Mouse (Mus musculus) left cerebral cortex, adult 9 months (tissue): Measurements from ENCODE around the gene Dnajc5g.

ENCODE experiments used
- DNase-seq, 2 experiments: peaks; one replicate each; pipeline ENCODE4 v3.0.0; 2022; ENCODE audit warnings: low spot score in 2 of 2

Dnajc5g gene

GRCm38 (mm10) chr5:31105814-31106335, at the start of gene Dnajc5g:
TSS of gene Dnajc5g (plus strand) at chr5:31106285.
- no peak for DNase-seq

GRCm38 (mm10) chr5:31069810-31070209, 36.3 kb upstream of the Dnajc5g start:
- peak in 1 of 2 experiments; percentile 29 for DNase-seq

- no peak for DNase-seq
These were observed 35.0 kb upstream of the Dnajc5g start for GRCm38 (mm10) chr5:31071059-31071458.

- no peak for DNase-seq
These were observed 34.3 kb upstream of the Dnajc5g start for GRCm38 (mm10) chr5:31071821-31072220.

- DNase-seq = no peak
These were observed 32.9 kb upstream of the Dnajc5g start for GRCm38 (mm10) chr5:31073176-31073575.

- DNase-seq = no peak
These were observed 29.7 kb upstream of the Dnajc5g start for GRCm38 (mm10) chr5:31076346-31076745.

- DNase-seq = peak; percentile 40 to 82
These were observed 25.9 kb upstream of the Dnajc5g start for GRCm38 (mm10) chr5:31080059-31080794.

GRCm38 (mm10) chr5:31080795-31081164, 25.3 kb upstream of the Dnajc5g start:
- peak in 1 of 2 experiments; percentile 39 for DNase-seq

GRCm38 (mm10) chr5:31081386-31081785, 24.7 kb upstream of the Dnajc5g start:
- DNase-seq = no peak

- peak in 1 of 2 experiments; percentile 54 for DNase-seq
These were observed 23.7 kb upstream of the Dnajc5g start for GRCm38 (mm10) chr5:31082355-31082754.

GRCm38 (mm10) chr5:31082935-31083625, 23.0 kb upstream of the Dnajc5g start:
- no peak for DNase-seq

GRCm38 (mm10) chr5:31083949-31084348, 22.1 kb upstream of the Dnajc5g start:
- DNase-seq = no peak

GRCm38 (mm10) chr5:31086606-31087005, 19.5 kb upstream of the Dnajc5g start:
- DNase-seq = no peak

- no peak for DNase-seq
These were observed 19.0 kb upstream of the Dnajc5g start for GRCm38 (mm10) chr5:31087131-31087530.

- DNase-seq = peak in 1 of 2 experiments; percentile 66
These were observed 13.7 kb upstream of the Dnajc5g start for GRCm38 (mm10) chr5:31092231-31092975.

- peak in 1 of 2 experiments; percentile 67 for DNase-seq
These were observed 12.7 kb upstream of the Dnajc5g start for GRCm38 (mm10) chr5:31093151-31094041.

GRCm38 (mm10) chr5:31094100-31094798, 11.8 kb upstream of the Dnajc5g start:
- peak in 1 of 2 experiments; percentile 44 for DNase-seq

- peak in 1 of 2 experiments; percentile 71 for DNase-seq
These were observed 11.0 kb upstream of the Dnajc5g start for GRCm38 (mm10) chr5:31094799-31095691.

- no peak for DNase-seq
These were observed 10.2 kb upstream of the Dnajc5g start for GRCm38 (mm10) chr5:31095711-31096480.
